Mouse (Mus musculus): ENCODE data around the gene Tex2.
"Not testable (repeated sequence)": the region's sequence is repeated elsewhere in the genome, so short reads cannot be mapped to it uniquely, and the experiment has no call there.

DNA sequence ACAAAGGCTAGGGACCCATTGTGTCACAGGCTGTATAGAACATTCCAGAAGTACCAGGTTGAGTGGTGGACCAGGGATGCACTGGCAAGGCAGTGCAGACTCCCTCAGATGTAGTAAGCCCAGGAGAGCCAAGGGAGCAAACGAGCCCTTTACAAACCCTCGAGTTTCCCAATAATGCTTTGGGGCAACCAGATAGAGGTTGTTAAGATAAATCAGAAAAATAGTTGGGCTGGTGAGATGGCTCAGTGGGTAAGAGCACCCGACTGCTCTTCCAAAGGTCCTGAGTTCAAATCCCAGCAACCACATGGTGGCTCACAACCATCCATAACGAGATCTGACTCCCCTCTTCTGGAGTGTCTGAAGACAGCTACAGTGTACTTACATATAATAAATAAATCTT is 5.5 kb upstream of the Tex2 start:
- not testable (repeated sequence) for TF ChIP-seq CHD2 (IDR thresholded peaks at IDR 0.05; ENCODE audit: low read depth, low read length); HCFC1 (IDR thresholded peaks at IDR 0.05; ENCODE audit: borderline replicate concordance, insufficient read depth, low read length); ZC3H11A (IDR thresholded peaks at IDR 0.05; ENCODE audit: borderline replicate concordance, low read depth, low read length)
